Mouse (Mus musculus): ENCODE measurements around the gene Gm47283.
"Not testable (repeated sequence)": the region's sequence is repeated elsewhere in the genome, so short reads cannot be mapped to it uniquely, and the experiment has no call there.

Gm47283 gene

GRCm38 (mm10) chrY:90784438-90784837, at the start of gene Gm47283:
Gene Gm47283 (plus strand): TSS chrY:90784738.
- DNase-seq (ENCODE audit: low spot score in 2 of 2) = not testable (repeated sequence)

DNA sequence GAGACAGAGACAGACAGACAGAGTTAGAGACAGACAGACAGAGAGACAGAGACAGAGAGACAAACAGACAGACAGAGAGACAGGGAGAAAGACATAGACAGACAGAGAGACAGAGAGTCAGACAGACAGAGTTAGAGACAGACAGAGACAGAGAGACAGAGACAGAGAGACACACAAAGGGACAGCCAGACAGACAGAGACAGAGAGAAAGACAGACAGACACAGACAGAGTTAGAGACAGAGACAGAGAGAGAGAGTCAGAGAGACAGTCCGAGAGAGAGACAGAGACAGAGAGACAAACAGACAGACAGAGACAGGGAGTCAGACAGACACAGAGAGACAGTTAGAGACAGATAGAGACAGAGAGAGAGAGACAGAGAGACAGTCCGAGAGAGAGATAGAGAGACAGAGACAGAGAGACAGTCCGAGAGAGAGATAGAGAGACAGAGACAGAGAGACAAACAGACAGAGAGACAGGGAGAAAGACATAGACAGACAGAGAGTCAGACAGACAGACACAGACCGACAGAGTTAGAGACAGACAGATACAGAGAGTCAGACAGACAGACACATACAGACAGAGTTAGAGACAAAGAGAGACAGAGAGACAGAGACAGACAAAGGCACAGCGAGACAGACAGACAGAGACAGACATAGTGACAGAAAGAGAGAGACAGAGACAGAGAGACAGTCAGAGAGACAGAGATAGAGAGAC, 49.2 kb upstream of the Gm47283 start:
- not testable (repeated sequence) for DNase-seq (ENCODE audit: low spot score in 2 of 2)

DNA sequence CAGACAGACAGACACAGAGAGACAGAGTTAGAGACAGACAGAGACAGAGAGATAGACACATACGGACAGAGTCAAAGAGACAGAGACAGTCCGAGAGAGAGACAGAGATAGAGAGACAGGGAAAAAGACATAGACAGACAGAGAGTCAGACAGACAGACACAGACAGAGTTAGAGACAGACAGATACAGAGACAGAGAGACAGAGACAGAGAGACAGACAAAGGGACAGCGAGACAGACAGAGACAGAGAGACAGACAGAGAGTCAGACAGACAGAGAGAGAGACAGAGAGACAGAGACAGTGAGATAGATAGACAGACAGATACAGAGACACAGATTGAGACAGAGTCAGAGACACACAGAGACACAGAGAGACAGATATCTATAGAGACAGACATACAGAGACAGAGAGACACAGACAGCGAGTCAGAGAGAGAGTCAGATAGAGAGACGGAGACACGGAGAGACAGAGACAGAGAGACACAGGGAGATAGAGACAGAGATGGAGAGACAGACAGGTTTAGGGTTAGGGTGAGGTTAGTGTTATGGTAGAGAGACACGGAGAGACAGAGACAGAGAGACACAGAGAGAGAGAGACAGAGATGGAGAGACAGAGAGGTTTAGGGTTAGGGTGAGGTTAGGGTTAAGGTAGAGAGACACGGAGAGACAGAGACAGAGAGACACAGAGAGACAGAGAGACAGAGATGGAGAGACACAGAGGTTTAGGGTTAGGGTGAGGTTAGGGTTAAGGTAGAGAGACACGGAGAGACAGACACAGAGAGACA, 48.1 kb upstream of the Gm47283 start:
- DNase-seq (ENCODE audit: low spot score in 2 of 2) = not testable (repeated sequence)

GRCm38 (mm10) chrY:90737606-90738430, 46.7 kb upstream of the Gm47283 start:
- no peak for DNase-seq (ENCODE audit: low spot score in 2 of 2)

DNA sequence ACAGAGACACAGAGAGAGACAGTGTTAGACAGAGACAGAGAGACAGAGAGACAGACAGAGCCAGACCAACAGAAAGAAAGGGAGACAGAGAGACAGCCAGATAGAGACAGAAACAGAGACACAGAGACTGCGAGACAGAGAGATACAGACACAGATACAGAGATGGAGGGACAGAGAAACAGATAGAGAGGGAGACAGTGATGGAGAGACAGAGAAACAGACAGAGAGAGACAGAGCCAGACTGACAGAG, 46.2 kb upstream of the Gm47283 start:
- no peak for DNase-seq (ENCODE audit: low spot score in 2 of 2)

GRCm38 (mm10) chrY:90738841-90739530, 45.6 kb upstream of the Gm47283 start:
- DNase-seq (ENCODE audit: low spot score in 2 of 2) = peak; percentile 13 to 19

DNA sequence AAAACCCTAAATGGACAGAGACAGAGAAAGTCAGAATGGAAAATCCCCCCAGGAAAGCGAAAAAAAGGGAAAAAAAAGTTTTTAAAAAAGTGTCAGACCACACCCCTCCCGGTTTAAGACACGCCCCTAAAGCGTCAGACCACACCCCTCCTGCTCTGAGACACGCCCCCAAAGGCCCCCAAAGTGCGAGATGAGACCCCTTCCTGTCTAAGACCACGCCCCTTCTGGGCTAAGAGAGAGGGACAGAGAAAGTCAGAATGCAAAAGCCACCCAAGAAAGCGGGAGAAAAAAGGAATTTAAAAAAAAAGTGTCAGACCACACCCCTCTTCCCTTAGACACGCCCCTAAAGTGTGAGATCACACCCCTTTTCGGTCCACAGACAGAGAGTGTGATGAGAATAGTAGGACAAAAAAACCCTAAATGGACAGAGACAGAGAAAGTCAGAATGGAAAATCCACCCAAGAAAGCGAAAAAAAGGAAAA, 45.0 kb upstream of the Gm47283 start:
- DNase-seq (ENCODE audit: low spot score in 2 of 2) = peak in 1 of 2 experiments; percentile 8

- peak in 1 of 2 experiments; percentile 15 for DNase-seq (ENCODE audit: low spot score in 2 of 2)
Measured at GRCm38 (mm10) chrY:90740013-90740561, 44.5 kb upstream of the Gm47283 start.

DNA sequence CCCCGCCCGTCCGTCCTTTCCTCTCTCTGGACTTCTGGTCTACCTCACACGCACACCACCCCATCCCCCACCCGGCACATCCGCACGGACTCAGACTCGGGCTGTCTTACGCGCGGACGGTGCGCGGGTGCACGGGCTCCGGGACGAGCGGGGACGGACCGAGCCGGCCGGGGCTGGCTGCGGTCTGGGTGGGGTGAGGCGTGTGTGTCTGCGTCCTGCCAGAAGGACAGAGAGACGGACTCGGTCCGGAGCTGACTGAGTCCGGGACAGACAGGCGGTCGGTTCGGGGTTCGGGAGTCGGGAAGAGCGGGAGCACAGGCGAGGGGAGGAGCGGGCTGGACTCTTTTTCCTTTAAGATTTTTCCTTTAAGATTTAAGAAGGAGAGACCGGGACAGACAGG, 43.5 kb upstream of the Gm47283 start:
- DNase-seq (ENCODE audit: low spot score in 2 of 2) = peak in 1 of 2 experiments; percentile 12

GRCm38 (mm10) chrY:90741452-90742260, 42.9 kb upstream of the Gm47283 start:
- DNase-seq (ENCODE audit: low spot score in 2 of 2) = peak in 1 of 2 experiments; percentile 17

DNA sequence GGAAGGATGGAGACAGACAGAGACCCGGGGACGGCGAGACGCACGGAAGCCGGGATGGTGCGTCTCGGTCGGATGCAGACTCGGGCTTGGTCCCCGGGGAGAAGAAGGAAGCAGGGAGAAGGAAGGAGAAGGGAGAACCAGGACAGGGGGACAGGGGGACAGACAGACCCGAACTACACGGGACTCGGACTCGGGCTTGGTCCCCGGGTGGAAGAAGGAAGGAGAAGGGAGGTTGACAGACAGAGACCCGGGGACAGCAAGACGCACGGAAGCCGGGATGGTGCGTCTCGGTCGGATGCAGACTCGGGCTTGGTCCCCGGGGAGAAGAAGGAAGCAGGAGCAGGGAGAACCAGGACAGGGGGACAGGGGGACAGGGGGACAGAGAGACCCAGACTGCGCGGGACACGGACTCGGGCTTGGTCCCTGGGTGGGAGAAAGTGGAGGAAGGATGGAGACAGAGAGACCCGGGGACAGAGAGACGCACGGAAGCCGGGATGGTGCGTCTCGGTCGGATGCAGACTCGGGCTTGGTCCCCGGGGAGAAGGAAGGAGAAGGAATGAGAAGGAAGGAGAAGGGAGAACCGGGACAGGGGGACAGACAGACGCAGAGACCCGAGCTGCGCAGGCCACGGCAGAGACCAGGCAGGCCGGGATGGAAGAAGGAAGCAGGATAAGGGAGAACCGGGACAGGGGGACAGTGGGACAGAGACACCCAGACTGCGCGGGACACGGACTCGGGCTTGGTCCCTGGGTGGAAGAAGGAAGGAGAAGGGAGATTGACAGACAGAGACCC, 42.1 kb upstream of the Gm47283 start:
- DNase-seq (ENCODE audit: low spot score in 2 of 2) = peak in 1 of 2 experiments; percentile 25

GRCm38 (mm10) chrY:90743053-90743810, 41.3 kb upstream of the Gm47283 start:
- DNase-seq (ENCODE audit: low spot score in 2 of 2) = peak in 1 of 2 experiments; percentile 26

- peak in 1 of 2 experiments; percentile 11 for DNase-seq (ENCODE audit: low spot score in 2 of 2)
Measured at GRCm38 (mm10) chrY:90743811-90744220, 40.7 kb upstream of the Gm47283 start.

- peak; percentile 75 to 93 for DNase-seq (ENCODE audit: low spot score in 2 of 2)
Measured at GRCm38 (mm10) chrY:90744381-90744981, 40.1 kb upstream of the Gm47283 start.

- DNase-seq (ENCODE audit: low spot score in 2 of 2) = not testable (repeated sequence)
Measured at GRCm38 (mm10) chrY:90745256-90745655, 39.3 kb upstream of the Gm47283 start.

DNA sequence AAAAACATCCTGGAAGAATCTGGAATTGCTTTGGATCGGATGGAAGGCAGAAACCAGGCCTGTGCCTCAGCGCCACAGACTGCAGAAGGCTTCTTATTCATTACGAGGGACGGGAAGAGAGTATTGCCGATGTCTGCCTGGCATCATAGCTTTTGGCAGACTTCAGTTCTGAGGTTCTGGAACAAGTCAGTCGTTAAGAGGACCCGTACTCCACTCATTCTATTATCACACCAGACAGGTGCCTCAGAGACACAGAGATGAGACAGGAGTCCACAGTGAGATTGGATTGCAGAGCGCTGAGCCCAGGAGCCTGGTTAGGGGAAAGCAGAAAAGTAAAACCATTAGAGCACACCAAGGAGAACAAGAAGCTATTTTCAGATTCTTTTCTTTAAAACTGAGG, 29.8 kb upstream of the Gm47283 start, which contains the start of gene Gm21860:
Gene Gm21860 (minus strand): TSS at position 101 of the 400 bp plus-strand sequence.
- DNase-seq (ENCODE audit: low spot score in 2 of 2) = not testable (repeated sequence)

DNA sequence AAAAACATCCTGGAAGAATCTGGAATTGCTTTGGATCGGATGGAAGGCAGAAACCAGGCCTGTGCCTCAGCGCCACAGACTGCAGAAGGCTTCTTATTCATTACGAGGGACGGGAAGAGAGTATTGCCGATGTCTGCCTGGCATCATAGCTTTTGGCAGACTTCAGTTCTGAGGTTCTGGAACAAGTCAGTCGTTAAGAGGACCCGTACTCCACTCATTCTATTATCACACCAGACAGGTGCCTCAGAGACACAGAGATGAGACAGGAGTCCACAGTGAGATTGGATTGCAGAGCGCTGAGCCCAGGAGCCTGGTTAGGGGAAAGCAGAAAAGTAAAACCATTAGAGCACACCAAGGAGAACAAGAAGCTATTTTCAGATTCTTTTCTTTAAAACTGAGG, 54.5 kb downstream of the Gm47283 start, which contains the start of gene Gm21748:
Gene Gm21748 (minus strand): TSS at position 101 of the 400 bp plus-strand sequence.
- not testable (repeated sequence) for DNase-seq (ENCODE audit: low spot score in 2 of 2)

Measured in frontal cortex, postnatal 36 days (tissue).